Comparison of ENCODE assay signal across 21 mouse cellular contexts in the genomic region with DNA sequence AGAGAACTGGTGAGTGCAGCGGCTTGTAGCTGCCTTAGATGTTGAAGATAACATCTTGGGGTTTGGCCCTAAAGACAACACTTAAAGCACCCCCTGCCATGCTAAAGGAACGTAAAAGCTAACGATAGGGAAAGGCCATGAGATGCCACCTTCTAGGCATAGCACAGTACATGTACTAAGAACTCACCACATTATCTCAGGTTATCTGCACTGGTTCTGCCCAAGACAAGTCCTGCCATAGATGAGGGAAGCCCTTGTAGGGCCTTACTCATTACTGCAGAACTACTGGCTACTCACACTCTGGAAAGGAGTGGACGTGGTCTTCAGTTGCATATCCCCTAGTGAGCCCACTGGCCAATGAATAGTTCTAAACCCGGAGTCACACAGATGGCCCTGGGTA.
"Had no signal": no experiment of that assay in that cellular context is flagged by ENCODE, and none has a peak within 500 bp of the region (broad histone marks: within the 10 kb centered on the region; RNA-seq: fewer than 3 reads in every experiment).

No protein-coding gene starts in this region.

- DNase-seq: kidney, adult 11 months; kidney, adult 8-10 months; kidney, postnatal 10 days; kidney, postnatal 36 days; liver; lung, adult 2 months; lung, postnatal 10 days; lung, postnatal 36 days; retina, postnatal 1 day; thymus, adult 18-20 months; thymus, postnatal 14 days had no signal

- H3K27me3 ChIP-seq: kidney, embryonic 15.5 days; limb, embryonic 13.5 days; liver, embryonic 12.5 days; liver, embryonic 15.5 days; midbrain, embryonic 13.5 days; neural tube, embryonic 13.5 days had no signal

- H3K27ac ChIP-seq: kidney, embryonic 15.5 days; limb, embryonic 10.5 days; limb, embryonic 13.5 days; liver, embryonic 12.5 days; liver, embryonic 15.5 days; midbrain, embryonic 10.5 days; midbrain, embryonic 13.5 days; neural tube, embryonic 13.5 days had no signal

- H3K9ac ChIP-seq: kidney, embryonic 15.5 days; limb, embryonic 13.5 days; liver, embryonic 12.5 days; liver, embryonic 15.5 days; midbrain, embryonic 13.5 days; neural tube, embryonic 13.5 days had no signal

- H3K4me1 ChIP-seq: liver, embryonic 12.5 days; liver, embryonic 15.5 days; midbrain, embryonic 13.5 days had no signal

- H3K4me2 ChIP-seq: kidney, embryonic 15.5 days; limb, embryonic 13.5 days; liver, embryonic 12.5 days; liver, embryonic 15.5 days; midbrain, embryonic 13.5 days; neural tube, embryonic 13.5 days had no signal

- H3K4me3 ChIP-seq: kidney, embryonic 15.5 days; limb, embryonic 10.5 days; limb, embryonic 13.5 days; liver, embryonic 12.5 days; liver, embryonic 15.5 days; midbrain, embryonic 10.5 days; midbrain, embryonic 13.5 days; myocyte; neural tube, embryonic 13.5 days had no signal

- ATAC-seq: liver, embryonic 12.5 days; midbrain, embryonic 16.5 days had no signal

- H3K9me3 ChIP-seq: kidney, embryonic 15.5 days; limb, embryonic 10.5 days; limb, embryonic 13.5 days; liver, embryonic 12.5 days; liver, embryonic 15.5 days; midbrain, embryonic 10.5 days; midbrain, embryonic 13.5 days; neural tube, embryonic 13.5 days had no signal

- H3K36me3 ChIP-seq: kidney, embryonic 15.5 days; limb, embryonic 10.5 days; limb, embryonic 13.5 days; liver, embryonic 12.5 days; liver, embryonic 15.5 days; midbrain, embryonic 10.5 days; midbrain, embryonic 13.5 days; neural tube, embryonic 13.5 days had no signal
